Mouse (Mus musculus): ENCODE data around the gene Iqcf3. TPM values are rescaled to one million over a fixed set of nuclear protein-coding genes. Genes with fewer than 3 reads are reported as not detected.
"Not testable (repeated sequence)": the region's sequence is repeated elsewhere in the genome, so short reads cannot be mapped to it uniquely, and the experiment has no call there.

The Iqcf3 gene
- total RNA-seq (2021) = not detected
- long read RNA-seq = 0 reads

GRCm38 (mm10) chr9:106561531-106561930 is at the start of gene Iqcf3:
Gene Iqcf3 (minus strand): TSS chr9:106561631.
- no peak for DNase-seq (ENCODE audit: low spot score in 2 of 2)

GRCm38 (mm10) chr9:106610727-106611126 is 49.3 kb upstream of the Iqcf3 start:
- DNase-seq (ENCODE audit: low spot score in 2 of 2) = peak in 1 of 2 experiments; percentile 41

- DNase-seq (ENCODE audit: low spot score in 2 of 2) = peak; percentile 53 to 79
These were observed 39.1 kb upstream of the Iqcf3 start for GRCm38 (mm10) chr9:106600546-106600945.

- no peak for DNase-seq (ENCODE audit: low spot score in 2 of 2)
These were observed 37.0 kb upstream of the Iqcf3 start for GRCm38 (mm10) chr9:106598466-106598865.

GRCm38 (mm10) chr9:106595836-106596235 is 34.4 kb upstream of the Iqcf3 start:
- no peak for DNase-seq (ENCODE audit: low spot score in 2 of 2)

- DNase-seq (ENCODE audit: low spot score in 2 of 2) = not testable (repeated sequence)
These were observed 34.0 kb upstream of the Iqcf3 start for GRCm38 (mm10) chr9:106595402-106595801.

- DNase-seq (ENCODE audit: low spot score in 2 of 2) = no peak
These were observed 30.7 kb upstream of the Iqcf3 start for GRCm38 (mm10) chr9:106592158-106592557.

GRCm38 (mm10) chr9:106582552-106582951 is 21.1 kb upstream of the Iqcf3 start:
- no peak for DNase-seq (ENCODE audit: low spot score in 2 of 2)

GRCm38 (mm10) chr9:106580016-106580415 is 18.6 kb upstream of the Iqcf3 start:
- DNase-seq (ENCODE audit: low spot score in 2 of 2) = peak in 1 of 2 experiments; percentile 45

- no peak for DNase-seq (ENCODE audit: low spot score in 2 of 2)
These were observed 14.7 kb upstream of the Iqcf3 start for GRCm38 (mm10) chr9:106576112-106576511.

- no peak for DNase-seq (ENCODE audit: low spot score in 2 of 2)
These were observed 11.9 kb upstream of the Iqcf3 start for GRCm38 (mm10) chr9:106573366-106573765.

- DNase-seq (ENCODE audit: low spot score in 2 of 2) = no peak
These were observed 10.8 kb upstream of the Iqcf3 start for GRCm38 (mm10) chr9:106572186-106572585.

GRCm38 (mm10) chr9:106570896-106571295 is 9.5 kb upstream of the Iqcf3 start, which contains the start of gene Iqcf4:
Gene Iqcf4 (minus strand): TSS chr9:106570996.
- DNase-seq (ENCODE audit: low spot score in 2 of 2) = no peak

- no peak for DNase-seq (ENCODE audit: low spot score in 2 of 2)
These were observed 5.0 kb upstream of the Iqcf3 start for GRCm38 (mm10) chr9:106566437-106566836.

GRCm38 (mm10) chr9:106564025-106564424 is 2.6 kb upstream of the Iqcf3 start:
- peak in 1 of 2 experiments; percentile 30 for DNase-seq (ENCODE audit: low spot score in 2 of 2)

GRCm38 (mm10) chr9:106562291-106562690 is 860 bp upstream of the Iqcf3 start:
- DNase-seq (ENCODE audit: low spot score in 2 of 2) = no peak

GRCm38 (mm10) chr9:106534975-106535374 is 26.5 kb downstream of the Iqcf3 start:
- peak; percentile 1 to 37 for DNase-seq (ENCODE audit: low spot score in 2 of 2)

GRCm38 (mm10) chr9:106534296-106534695 is 27.1 kb downstream of the Iqcf3 start:
- DNase-seq (ENCODE audit: low spot score in 2 of 2) = no peak

- DNase-seq (ENCODE audit: low spot score in 2 of 2) = peak; percentile 18 to 58
These were observed 29.6 kb downstream of the Iqcf3 start for GRCm38 (mm10) chr9:106531833-106532232.

- no peak for DNase-seq (ENCODE audit: low spot score in 2 of 2)
These were observed 41.5 kb downstream of the Iqcf3 start for GRCm38 (mm10) chr9:106519909-106520308.

GRCm38 (mm10) chr9:106519433-106519832 is 42.0 kb downstream of the Iqcf3 start:
- no peak for DNase-seq (ENCODE audit: low spot score in 2 of 2)

GRCm38 (mm10) chr9:106514273-106514672 is 47.2 kb downstream of the Iqcf3 start, which contains the start of gene Iqcf5:
Gene Iqcf5 (plus strand): TSS chr9:106514573.
- DNase-seq (ENCODE audit: low spot score in 2 of 2) = no peak

- DNase-seq (ENCODE audit: low spot score in 2 of 2) = no peak
These were observed 47.9 kb downstream of the Iqcf3 start for GRCm38 (mm10) chr9:106513566-106513965.

Measured in layer of hippocampus, adult 18-20 months (tissue).